Mouse (Mus musculus) embryonic fibroblast, embryonic 13.5 days (primary cell): ENCODE measurements around the gene Pcca.

ENCODE experiments used
- CTCF ChIP-seq: IDR thresholded peaks from 2 replicates; pipeline ENCODE4 v1.5.1; 2011; ENCODE audit warnings: mild to moderate bottlenecking, control low read depth, low read length, moderate library complexity, borderline replicate concordance; ENCODE audit not compliant: insufficient read depth
- POLR2A ChIP-seq: IDR thresholded peaks from 2 replicates; pipeline ENCODE4 v1.6.1; 2011; ENCODE audit warnings: low read depth, mild to moderate bottlenecking, control low read depth, low read length, moderate library complexity

- TF ChIP-seq CTCF (no peak), POLR2A (no peak)
Observed at GRCm38 (mm10) chr14:122790111-122790510, 256.0 kb downstream of the Pcca start.
